Mouse (Mus musculus) midbrain, embryonic 12.5 days (tissue): ENCODE measurements around the gene 4930402H24Rik. TPM values are rescaled to one million over a fixed set of nuclear protein-coding genes. Genes with fewer than 3 reads are reported as not detected.

ENCODE experiments used
- ATAC-seq: fragments of 200-750 bp; cut with Nextera tagmentation; 2 replicates; pipeline ENCODE4 v1.8.0; 2017; ENCODE audit warnings: low read depth, moderate TSS enrichment, moderate library complexity; ENCODE audit not compliant: low FRiP score
- H3K27ac ChIP-seq: fragments of 300-500 bp; sonication (generic); replicated peaks from 2 replicates; pipeline ENCODE4 v1.5.1; 2016; ENCODE audit warnings: mild to moderate bottlenecking
- H3K27me3 ChIP-seq: fragments of 300-500 bp; sonication (generic); 2 replicates; pipeline ENCODE4 v1.6.1; 2016; ENCODE audit warnings: mild to moderate bottlenecking
- H3K36me3 ChIP-seq: fragments of 300-500 bp; sonication (generic); 2 replicates; pipeline ENCODE4 v1.6.1; 2016
- H3K4me1 ChIP-seq: fragments of 300-500 bp; sonication (generic); 2 replicates; pipeline ENCODE4 v1.6.1; 2016
- H3K4me2 ChIP-seq: fragments of 300-500 bp; sonication (generic); replicated peaks from 2 replicates; pipeline ENCODE4 v1.6.1; 2016; ENCODE audit warnings: mild to moderate bottlenecking, moderate library complexity
- H3K4me3 ChIP-seq: fragments of 300-500 bp; sonication (generic); 2 replicates; pipeline ENCODE4 v1.5.1; 2016; ENCODE audit warnings: mild to moderate bottlenecking
- H3K9ac ChIP-seq: fragments of 300-500 bp; sonication (generic); replicated peaks from 2 replicates; pipeline ENCODE4 v1.6.1; 2016; ENCODE audit warnings: mild to moderate bottlenecking, moderate library complexity
- H3K9me3 ChIP-seq: fragments of 300-500 bp; sonication (generic); 2 replicates; pipeline ENCODE4 v1.6.1; 2016; ENCODE audit warnings: mild to moderate bottlenecking
- WGBS: fragments of 180-500 bp; shearing (Covaris S2); methylation state at CpG from one replicate; pipeline ENCODE4 v1.1.7; 2016; 5-methylcytosine and 5-hydroxymethylcytosine counted together
- polyA plus RNA-seq: library from polyadenylated mRNA; unstranded; fragments of >200 nt; fragmentation: Nextera tagmentation; extraction: Ambion mirVana; gene quantifications from 2 replicates; pipeline ENCODE4 v1.2.1, GENCODE M21; 2016

4930402H24Rik gene
- polyA plus RNA-seq, 1 experiment from 2014 or later: 86.9 TPM

- ATAC-seq: no peak
Observed at GRCm38 (mm10) chr2:130681531-130681930, 224.7 kb downstream of the 4930402H24Rik start.

DNA sequence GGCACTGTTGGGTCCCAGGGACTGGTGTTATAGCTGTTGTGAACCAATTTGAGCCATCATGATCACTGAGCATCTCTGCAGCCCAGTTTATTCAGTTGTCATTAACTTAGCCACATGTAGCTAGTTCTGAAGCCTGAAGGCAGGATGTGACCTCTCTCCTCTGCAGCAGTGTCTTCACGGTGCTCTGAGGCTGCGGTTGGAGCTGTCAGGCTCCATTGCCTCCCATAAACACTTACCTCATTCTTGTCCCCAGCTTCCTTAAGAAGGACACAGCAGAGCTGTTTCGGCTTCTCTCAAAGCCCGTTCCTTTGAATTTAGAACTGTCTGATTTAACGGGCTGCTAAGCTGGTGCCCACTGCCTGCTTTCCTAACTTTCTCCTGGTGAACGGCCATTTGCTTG is 226.3 kb downstream of the 4930402H24Rik start:
- ATAC-seq: no peak
- Histone ChIP-seq H3K4me3 (no peak overlapping the region), H3K36me3 (peaks cover 94% of the 10 kb centered on the region), H3K9me3 (no peaks in the 10 kb centered on the region), H3K9ac (no peak overlapping the region), H3K4me2 (no peak overlapping the region), H3K27me3 (no peaks in the 10 kb centered on the region), H3K27ac (no peak overlapping the region), H3K4me1 (no peaks in the 10 kb centered on the region)
- 91% methylated on average over 6 of the region's 6 CpGs for WGBS

More at GRCm38 (mm10) chr2:130681531-130681930, 224.7 kb downstream of the 4930402H24Rik start:
- Histone ChIP-seq H3K4me2 (no peak overlapping the region), H3K9ac (no peak overlapping the region), H3K36me3 (peaks cover 78% of the 10 kb centered on the region), H3K4me1 (no peaks in the 10 kb centered on the region), H3K4me3 (no peak overlapping the region), H3K27me3 (no peaks in the 10 kb centered on the region), H3K9me3 (no peaks in the 10 kb centered on the region), H3K27ac (no peak overlapping the region)
- 84% methylated on average over 3 of the region's 3 CpGs for WGBS

DNA sequence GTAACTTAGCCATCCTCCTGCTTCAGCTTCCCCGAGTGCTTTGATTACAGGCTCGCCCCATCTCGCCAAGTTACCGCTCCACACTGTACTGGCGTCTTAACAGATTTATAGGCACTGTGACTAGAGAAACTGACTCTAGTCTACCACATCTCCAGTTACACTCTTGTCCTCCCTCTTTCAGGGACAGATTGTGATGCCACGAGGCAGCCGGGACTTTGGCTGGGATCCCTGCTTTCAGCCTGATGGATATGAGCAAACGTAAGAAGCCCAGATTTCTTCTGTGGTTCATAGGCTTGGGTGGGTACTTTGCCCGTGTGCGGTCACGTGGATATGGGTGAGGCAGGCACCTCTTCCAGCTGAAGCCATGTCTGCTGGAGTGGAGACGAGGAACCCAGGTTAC is 227.1 kb downstream of the 4930402H24Rik start:
- H3K27ac ChIP-seq: no peak overlapping the region
- H3K4me1 ChIP-seq: no peaks in the 10 kb centered on the region
- H3K27me3 ChIP-seq: no peaks in the 10 kb centered on the region
- no peak overlapping the region for H3K4me3 ChIP-seq
- H3K36me3 ChIP-seq: peaks cover 93% of the 10 kb centered on the region
- WGBS: 94% methylated on average over 12 of the region's 12 CpGs
- ATAC-seq: no peak
- H3K9ac ChIP-seq: no peak overlapping the region
- no peaks in the 10 kb centered on the region for H3K9me3 ChIP-seq
- no peak overlapping the region for H3K4me2 ChIP-seq

DNA sequence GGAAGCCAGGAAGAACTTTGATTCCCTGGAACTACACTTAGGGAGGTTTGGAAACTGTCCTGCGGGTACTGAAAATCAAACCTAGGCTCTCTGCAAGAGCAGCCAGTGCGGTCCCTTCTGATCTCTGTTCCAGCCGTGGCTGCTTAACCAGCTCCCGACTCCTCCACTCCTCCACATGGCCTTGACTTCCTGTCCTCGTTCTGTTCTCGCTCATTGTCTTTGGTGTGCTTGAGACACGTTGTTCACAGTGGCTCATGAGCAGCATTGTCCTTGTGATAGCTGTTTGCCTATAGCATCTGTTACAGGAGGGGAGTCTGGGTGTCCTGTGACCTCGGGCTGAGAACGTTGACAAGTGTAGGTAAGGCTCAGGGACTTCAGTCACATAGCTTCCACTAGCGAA is 229.0 kb downstream of the 4930402H24Rik start:
- Histone ChIP-seq H3K4me1 (no peaks in the 10 kb centered on the region), H3K9me3 (no peaks in the 10 kb centered on the region), H3K9ac (no peak overlapping the region), H3K27ac (no peak overlapping the region), H3K4me3 (no peak overlapping the region), H3K4me2 (no peak overlapping the region), H3K27me3 (no peaks in the 10 kb centered on the region), H3K36me3 (peaks cover 95% of the 10 kb centered on the region)
- no peak for ATAC-seq
- WGBS: 92% methylated on average over 10 of the region's 10 CpGs

- ATAC-seq: peak; percentile 66
- peak within 1 kb of the TSS; percentile 61 for H3K4me3 ChIP-seq
- no peaks in the 10 kb centered on the region for H3K27me3 ChIP-seq
- H3K36me3 ChIP-seq: peaks cover 14% of the 10 kb centered on the region
- H3K4me2 ChIP-seq: peak within 1 kb of the TSS; percentile 87
- peak within 1 kb of the TSS; percentile 82 for H3K27ac ChIP-seq
- H3K4me1 ChIP-seq: peaks cover 28% of the 10 kb centered on the region
- peak within 1 kb of the TSS; percentile 71 for H3K9ac ChIP-seq
- H3K9me3 ChIP-seq: no peaks in the 10 kb centered on the region
- WGBS: under 1% methylated on average over 31 of the region's 31 CpGs
Observed at GRCm38 (mm10) chr2:130667559-130667958, 238.6 kb downstream of the 4930402H24Rik start, which contains the start of gene Itpa. TSS of gene Itpa (plus strand) at chr2:130667610.

DNA sequence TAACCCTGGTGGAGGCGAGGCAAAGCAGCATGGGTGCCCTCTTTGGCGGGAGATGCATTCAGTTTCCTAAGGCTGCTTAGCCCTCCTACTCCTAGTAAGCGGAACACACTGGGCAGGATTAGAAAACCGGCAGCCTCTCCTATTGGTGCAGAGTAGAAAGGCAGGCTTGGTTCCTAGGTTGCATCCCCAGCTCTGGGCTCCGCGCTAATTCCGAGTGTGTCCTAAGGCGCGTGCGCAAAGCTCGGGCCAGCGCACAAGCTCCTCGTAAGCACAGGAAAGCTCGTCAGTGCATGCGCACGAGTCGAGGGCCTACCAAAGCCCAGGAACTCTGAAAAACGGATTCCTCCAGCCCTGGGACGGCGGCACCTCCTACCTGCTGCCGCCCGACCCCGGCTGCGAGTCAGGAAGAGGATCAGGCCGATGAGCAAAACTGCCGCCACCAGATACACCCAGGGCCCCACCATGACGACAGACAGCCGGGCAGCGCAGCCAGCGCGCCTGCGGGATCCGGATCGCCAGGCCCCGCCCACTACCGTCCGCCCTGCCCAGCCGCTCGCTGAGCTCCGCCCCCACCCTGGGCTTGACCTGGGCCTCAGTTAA is 242.0 kb downstream of the 4930402H24Rik start, which contains the start of gene Ddrgk1:
Gene Ddrgk1 (minus strand): TSS at position 558 of the 600 bp plus-strand sequence.
- Histone ChIP-seq H3K27ac (peak within 1 kb of the TSS; percentile 96), H3K4me3 (peak within 1 kb of the TSS; percentile 52), H3K36me3 (peaks cover 20% of the 10 kb centered on the region), H3K4me2 (peak within 1 kb of the TSS; percentile 72), H3K9me3 (no peaks in the 10 kb centered on the region), H3K4me1 (peaks cover 24% of the 10 kb centered on the region), H3K9ac (peak within 1 kb of the TSS; percentile 74), H3K27me3 (no peaks in the 10 kb centered on the region)
- under 1% methylated on average over 40 of the region's 40 CpGs for WGBS
- peak; percentile 96 for ATAC-seq

DNA sequence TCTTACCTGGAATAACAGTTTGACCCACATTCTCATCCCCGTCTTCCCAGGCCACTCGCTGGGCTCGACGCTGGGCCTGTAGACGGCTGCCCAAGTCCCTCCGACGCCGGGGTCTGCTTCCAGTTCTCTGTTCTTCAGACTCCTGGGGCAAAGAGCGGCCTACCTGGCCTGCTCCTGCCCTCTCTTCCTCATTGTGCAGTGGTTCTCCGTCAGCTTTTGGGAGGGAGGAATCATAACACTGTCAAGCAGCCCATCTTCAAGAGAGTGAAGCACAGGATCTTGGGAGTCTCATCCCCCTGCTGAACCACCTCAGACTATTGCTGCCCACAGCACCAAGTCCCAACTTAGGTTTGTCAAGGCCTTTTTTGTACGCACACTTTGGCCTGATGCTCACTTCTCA is 242.9 kb downstream of the 4930402H24Rik start:
- Histone ChIP-seq H3K36me3 (peaks cover 28% of the 10 kb centered on the region), H3K9me3 (no peaks in the 10 kb centered on the region), H3K27me3 (no peaks in the 10 kb centered on the region), H3K4me2 (peak overlapping the region; percentile 72), H3K4me1 (peaks cover 20% of the 10 kb centered on the region), H3K27ac (peak overlapping the region; percentile 96), H3K9ac (peak overlapping the region; percentile 74), H3K4me3 (peak overlapping the region; percentile 52)
- WGBS: 86% methylated on average over 11 of the region's 11 CpGs
- no peak for ATAC-seq

- no peak for ATAC-seq
- Histone ChIP-seq H3K36me3 (peaks cover 74% of the 10 kb centered on the region), H3K9me3 (no peaks in the 10 kb centered on the region), H3K27ac (no peak overlapping the region), H3K4me3 (no peak overlapping the region), H3K27me3 (no peaks in the 10 kb centered on the region), H3K4me2 (no peak overlapping the region), H3K9ac (no peak overlapping the region), H3K4me1 (peaks cover 11% of the 10 kb centered on the region)
- WGBS: 95% methylated on average over 10 of the region's 10 CpGs
Observed at GRCm38 (mm10) chr2:130658530-130658929, 247.7 kb downstream of the 4930402H24Rik start.

GRCm38 (mm10) chr2:130657541-130657940 is 248.7 kb downstream of the 4930402H24Rik start:
- Histone ChIP-seq H3K4me1 (peaks cover 1% of the 10 kb centered on the region; the same call in 1 of the 2 replicates), H3K4me3 (no peak overlapping the region), H3K4me2 (no peak overlapping the region), H3K27ac (no peak overlapping the region), H3K9ac (no peak overlapping the region), H3K27me3 (no peaks in the 10 kb centered on the region), H3K9me3 (no peaks in the 10 kb centered on the region), H3K36me3 (peaks cover 77% of the 10 kb centered on the region)
- no peak for ATAC-seq
- 86% methylated on average over 6 of the region's 6 CpGs for WGBS

GRCm38 (mm10) chr2:130656536-130656935 is 249.7 kb downstream of the 4930402H24Rik start:
- no peak for ATAC-seq
- H3K27me3 ChIP-seq: no peaks in the 10 kb centered on the region
- no peak overlapping the region for H3K27ac ChIP-seq
- H3K4me1 ChIP-seq: no peaks in the 10 kb centered on the region
- no peak overlapping the region for H3K4me2 ChIP-seq
- WGBS: 93% methylated on average over 9 of the region's 9 CpGs
- no peak overlapping the region for H3K4me3 ChIP-seq
- peaks cover 75% of the 10 kb centered on the region for H3K36me3 ChIP-seq
- no peaks in the 10 kb centered on the region for H3K9me3 ChIP-seq
- no peak overlapping the region for H3K9ac ChIP-seq
